Mouse (Mus musculus) megakaryocyte, embryonic 14.5 days (primary cell): Measurements from ENCODE around the gene Gsn.

ENCODE experiments used
- FLI1 ChIP-seq: IDR thresholded peaks from 2 replicates; pipeline ENCODE4 v1.6.1; 2012; ENCODE audit warnings: low read length, inconsistent platforms, mixed read lengths
- GATA1 ChIP-seq: IDR thresholded peaks from 3 replicates; pipeline ENCODE4 v1.6.1; 2012; ENCODE audit warnings: mixed read lengths, low read length, inconsistent platforms, borderline replicate concordance

DNA sequence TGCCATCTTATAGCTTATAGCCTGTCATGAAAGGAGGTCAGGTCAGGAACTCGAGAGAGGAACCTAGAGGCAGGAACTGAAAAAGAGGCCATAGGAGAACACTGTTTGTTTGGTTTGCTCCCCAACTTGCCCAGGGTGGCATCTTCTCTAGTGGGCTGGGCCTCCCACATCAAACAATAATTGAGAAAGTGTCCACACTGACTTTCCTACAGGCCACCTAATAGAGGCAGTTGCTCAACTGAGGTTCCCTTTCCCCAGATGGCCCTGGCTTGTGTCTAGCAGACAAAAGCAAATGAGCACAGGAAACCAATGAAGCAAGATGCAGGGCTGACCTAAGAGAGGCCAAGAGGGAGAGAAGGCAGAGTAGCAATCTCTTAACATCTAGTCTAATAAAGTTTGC, 52.0 kb downstream of the Gsn start:
- TF ChIP-seq FLI1 (no peak), GATA1 (no peak)
